Mouse (Mus musculus): Measurements from ENCODE around the gene Pdcd4.
"Not testable (repeated sequence)": the region's sequence is repeated elsewhere in the genome, so short reads cannot be mapped to it uniquely, and the experiment has no call there.

The Pdcd4 gene

DNA sequence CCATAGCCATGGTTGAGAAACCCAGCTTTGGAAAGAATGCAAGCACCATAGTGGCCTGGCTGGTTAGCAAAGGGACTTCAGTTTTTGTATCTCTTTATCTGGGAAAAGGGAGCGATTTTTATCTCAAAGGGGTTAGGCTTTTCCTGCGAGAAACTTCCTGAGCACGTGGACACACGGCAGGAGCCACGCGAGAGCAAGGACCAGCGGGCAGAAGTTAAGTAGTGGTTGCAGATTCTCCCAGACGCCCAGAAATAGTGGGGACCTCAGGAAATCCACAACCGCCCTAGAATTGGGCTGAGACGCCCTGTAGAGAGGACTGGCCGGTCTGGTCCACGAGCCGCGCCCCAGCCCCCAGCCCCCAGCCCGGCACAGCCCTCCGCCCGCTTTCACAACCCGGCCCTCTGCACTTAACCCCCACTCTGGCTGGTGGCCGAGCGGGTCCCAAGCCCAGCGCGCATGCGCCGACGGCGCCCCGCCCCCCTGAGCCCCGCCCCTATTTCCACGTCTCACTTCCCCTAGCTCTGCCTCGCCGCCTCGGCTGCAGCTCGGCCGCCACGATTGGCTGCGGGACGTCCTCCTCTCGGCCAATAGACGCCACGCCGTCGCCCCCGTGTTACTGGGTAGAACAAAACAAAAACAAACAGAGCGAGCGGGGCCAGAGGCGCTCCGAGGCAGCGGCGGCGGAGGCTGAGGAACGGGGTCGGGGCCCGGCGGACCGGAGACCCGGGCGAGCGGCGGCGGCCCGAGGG, 10.9 kb downstream of the Pdcd4 start:
- DNase-seq: peak; percentile 96

- DNase-seq: peak; percentile 47 to 48
Observed at GRCm38 (mm10) chr19:53903507-53904321, 11.7 kb downstream of the Pdcd4 start.

DNA sequence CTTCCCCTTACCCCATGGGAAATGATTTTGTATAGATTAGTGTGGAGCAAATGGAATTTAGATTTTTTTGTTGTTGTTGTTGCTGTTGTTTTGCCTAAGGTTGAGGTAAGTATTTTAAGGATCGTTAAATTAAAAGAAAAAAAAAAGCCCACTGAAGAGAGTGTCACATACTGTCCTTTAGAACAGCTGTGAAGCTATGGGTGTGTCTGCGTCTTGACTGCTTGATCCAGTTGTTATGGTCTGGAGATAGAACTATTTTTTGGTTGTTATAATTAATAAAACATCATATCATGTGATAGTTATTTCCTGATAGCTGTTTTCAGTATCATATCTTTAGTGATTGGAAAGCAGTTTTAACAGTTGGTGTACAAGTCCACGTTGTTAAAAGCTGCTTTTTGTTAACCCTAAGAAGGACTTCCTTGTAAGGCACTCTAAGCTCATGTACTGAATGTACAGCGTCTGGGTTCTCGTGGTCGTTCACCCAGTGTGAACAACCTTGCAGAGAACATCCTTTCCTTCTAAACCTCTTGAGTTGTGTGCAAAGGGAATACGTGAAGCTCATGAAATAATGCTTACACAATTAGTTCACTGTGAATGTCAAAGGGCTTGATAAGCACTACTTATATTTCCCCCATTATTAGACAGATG, 12.9 kb downstream of the Pdcd4 start:
- DNase-seq: no peak

DNA sequence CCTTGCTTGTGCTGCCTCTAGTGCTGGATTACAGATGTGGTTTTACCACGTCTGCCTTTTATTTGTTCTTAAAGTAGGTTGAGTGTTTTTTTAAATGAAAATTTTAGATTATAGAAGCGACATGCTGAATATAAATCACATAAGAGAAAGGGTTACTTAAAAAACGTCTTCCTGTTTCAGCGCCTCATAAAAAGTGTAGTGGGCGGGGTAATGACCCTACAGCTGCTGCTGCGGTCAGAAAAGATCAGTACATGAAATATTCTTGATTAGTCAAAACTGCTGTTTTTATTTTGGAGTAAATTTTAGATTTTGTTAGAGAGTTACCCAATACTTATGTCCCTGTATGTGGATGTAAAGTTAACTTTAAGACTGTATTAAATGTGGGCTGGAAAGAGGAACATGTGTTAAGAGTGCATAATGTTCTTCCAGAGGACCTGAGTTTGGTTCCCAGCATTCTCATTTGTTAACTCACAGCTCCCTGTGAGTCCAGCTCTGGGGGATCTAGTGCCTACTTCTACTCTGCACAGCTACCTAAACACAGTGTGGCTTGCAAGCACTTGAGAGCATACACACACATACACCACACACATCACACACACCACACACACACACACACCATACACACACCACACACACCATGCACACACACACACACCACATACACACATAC, 14.1 kb downstream of the Pdcd4 start:
- DNase-seq: no peak

DNA sequence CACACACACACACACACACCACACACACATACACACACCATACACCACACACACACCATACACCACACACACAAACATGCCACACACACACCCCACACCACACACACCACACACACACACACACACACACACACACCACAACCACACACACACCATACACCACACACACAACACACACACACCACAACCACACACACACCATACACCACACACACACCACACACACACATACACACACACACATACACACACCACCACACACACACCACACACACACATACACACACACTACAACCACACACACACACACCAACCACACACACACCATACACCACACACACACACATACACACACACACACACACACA, 14.7 kb downstream of the Pdcd4 start:
- DNase-seq: not testable (repeated sequence)

GRCm38 (mm10) chr19:53914950-53915349, 22.9 kb downstream of the Pdcd4 start:
- no peak for DNase-seq

DNA sequence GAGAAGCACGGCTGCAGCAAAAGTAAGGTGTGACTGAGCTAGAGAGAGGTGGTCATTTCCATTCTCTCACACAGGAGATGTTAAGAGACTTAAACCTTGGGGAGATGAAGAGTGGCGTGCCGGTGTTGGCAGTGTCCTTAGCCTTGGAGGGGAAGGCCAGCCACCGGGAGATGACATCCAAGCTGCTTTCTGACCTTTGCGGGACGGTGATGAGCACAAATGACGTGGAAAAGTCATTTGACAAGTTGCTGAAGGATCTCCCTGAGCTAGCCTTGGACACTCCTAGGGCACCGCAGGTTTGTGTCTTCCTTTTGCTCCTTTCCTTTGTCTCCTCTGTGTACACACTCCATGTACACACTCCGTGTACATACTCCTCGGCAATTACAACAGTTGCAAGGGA, 27.5 kb downstream of the Pdcd4 start:
- DNase-seq: no peak

- DNase-seq: not testable (repeated sequence)
Observed at GRCm38 (mm10) chr19:53921996-53922395, 30.0 kb downstream of the Pdcd4 start.

DNA sequence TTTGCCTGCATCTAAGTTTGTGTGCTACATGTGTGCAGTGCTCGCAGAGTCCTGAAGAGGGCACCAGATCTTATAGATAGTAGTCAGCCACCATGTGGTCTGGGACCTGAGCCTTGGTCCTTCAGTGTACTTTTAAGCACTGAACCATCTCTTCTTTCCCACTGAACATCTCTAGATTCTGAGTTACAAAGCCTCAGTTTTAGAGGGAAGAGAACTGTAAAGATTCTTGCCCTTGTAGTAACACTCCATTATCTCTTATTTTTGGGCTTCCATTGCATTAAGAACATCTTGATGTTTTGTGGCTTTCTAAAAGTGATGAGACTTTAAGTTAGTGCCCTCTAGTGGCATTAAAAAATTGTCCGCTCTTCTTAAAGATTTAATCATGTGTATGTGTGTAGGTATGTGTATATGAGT, 33.3 kb downstream of the Pdcd4 start:
- no peak for DNase-seq

- DNase-seq: no peak
Observed at GRCm38 (mm10) chr19:53926705-53927104, 34.7 kb downstream of the Pdcd4 start.

DNA sequence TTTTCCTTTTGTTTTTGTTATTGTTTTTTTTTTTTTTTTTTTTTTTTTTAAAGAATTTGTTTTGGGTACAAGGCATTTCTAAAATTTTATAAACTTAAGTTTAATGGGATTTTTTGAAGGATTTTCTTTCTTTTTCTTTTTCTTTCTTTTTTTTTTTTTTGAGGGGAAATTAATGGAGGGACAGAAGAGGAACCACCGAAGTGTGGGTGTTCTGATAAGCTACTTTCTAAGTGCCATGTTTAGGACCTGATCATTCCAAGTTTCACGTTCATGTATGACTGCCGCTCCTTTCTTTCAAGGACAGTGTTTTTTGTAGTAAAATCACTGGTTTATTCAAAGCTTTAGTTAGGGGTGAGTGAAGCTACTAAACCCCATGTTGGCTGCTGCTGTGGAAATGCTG, 37.2 kb downstream of the Pdcd4 start:
- DNase-seq: no peak

GRCm38 (mm10) chr19:53933050-53933449, 41.0 kb downstream of the Pdcd4 start:
- no peak for DNase-seq

- DNase-seq: no peak
Observed at GRCm38 (mm10) chr19:53934046-53934445, 42.0 kb downstream of the Pdcd4 start.

- no peak for DNase-seq
Observed at GRCm38 (mm10) chr19:53939467-53939866, 47.4 kb downstream of the Pdcd4 start.

DNA sequence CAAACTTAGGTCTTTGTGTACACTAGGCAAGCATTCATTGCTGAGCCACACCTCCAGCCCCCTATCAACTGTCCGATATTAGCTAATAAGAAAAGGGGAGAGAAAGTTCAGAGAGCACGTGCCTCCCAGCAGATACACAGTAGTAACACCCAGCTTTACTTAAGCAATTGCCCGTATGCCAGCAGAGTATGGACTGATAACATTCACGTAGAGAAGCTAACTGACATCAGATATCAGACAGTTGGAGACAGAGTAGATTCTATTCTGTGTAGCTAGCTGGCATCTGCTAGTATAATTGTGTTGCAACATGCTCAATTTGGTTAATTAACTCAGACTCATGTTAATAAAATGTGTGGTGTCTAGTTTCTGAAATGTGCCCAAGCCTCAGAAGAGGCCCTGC, 49.1 kb downstream of the Pdcd4 start:
- DNase-seq: no peak

DNA sequence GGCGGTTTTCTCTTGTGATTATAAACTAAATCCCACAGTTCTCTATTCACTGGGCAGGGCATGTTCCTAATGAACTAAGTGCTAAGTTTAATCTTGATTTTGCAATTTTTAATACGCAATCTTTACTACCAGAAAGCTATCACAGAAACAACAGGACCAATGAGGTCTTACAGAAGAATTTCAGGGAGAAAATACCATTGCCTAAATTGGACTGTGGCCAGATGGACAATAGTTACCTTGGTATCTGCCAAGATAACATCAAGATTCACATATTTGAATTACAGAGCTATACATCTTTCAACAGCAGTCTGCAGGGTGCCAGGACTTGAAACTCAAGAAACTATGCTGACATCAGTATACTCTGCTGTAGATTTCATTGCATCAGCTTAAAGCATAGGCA, 50.3 kb downstream of the Pdcd4 start:
- DNase-seq: no peak

DNA sequence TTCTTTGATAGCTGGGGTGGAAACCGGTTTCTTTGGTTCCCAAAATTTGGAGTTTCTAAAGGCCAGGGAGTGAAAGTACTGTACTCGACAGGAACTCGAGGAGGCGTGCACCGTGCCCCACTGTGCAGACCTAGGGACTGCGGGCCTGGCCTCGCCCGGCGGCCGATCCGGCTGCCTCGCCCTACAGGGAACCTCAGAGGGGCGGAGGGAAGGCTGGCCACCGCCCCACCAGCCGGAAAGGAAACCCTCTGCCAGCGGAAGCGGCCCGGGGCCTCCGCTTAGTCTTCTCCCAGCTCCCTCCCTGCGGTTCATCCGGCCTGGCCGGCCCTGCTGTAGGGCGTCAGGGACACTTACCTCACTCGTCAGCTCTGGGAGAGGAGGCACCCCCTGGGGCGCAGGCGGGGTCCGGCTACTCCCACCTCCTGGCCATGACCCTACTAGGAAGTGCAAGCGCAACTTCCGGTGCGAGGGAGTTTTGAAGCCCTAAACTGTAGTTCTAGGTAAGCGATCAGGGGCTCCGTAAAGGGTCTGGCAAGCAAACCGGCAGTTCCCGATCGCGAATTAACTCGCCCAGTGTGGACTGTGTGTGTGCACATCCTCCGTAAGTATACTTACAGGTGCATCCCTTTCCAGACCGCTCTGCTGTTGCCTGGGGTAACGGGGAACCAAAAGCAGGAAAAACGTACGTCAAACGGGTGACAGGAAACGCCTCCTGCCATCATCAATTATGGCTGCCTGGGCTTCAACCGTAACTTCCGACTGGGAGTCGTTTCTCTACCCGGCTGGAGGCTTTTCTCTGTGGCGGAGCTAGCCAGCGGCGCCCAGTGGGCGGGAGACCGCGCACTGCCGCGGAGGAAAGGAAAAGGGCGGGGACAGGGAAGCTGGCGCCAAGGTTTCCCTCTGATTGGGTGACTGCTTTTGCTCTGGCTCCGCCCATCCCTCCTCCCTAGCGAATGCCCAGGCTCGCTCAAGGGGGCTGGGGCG, 52.1 kb downstream of the Pdcd4 start, which contains the start of the genes Shoc2 and Bbip1:
Gene Shoc2 (plus strand): TSS at position 505 of the 984 bp plus-strand sequence.
Gene Bbip1 (minus strand): TSS at position 826 of the 984 bp plus-strand sequence.
- DNase-seq: peak; percentile 99

- no peak for DNase-seq
Observed at GRCm38 (mm10) chr19:53944786-53945169, 52.7 kb downstream of the Pdcd4 start.

GRCm38 (mm10) chr19:53945171-53946042, 53.4 kb downstream of the Pdcd4 start:
- DNase-seq: peak; percentile 43 to 44

DNA sequence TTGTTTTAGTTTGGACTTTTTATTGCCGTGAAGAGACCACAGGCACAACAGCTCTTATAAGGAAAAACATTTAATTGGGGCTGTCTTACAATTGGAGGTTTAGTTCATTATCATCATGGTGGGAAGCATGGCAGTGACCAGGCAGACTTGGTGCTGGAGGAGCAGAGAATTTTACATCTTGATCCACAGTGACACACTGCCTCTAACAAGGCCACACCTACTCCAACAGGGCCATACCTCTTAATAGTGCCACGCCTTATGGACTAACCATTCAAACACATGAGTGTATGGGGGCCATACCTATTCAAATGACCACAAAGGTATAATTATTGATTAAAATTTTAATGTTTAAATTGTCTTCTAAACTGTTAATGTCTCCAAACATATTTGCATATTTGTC, 65.5 kb downstream of the Pdcd4 start:
- no peak for DNase-seq

- DNase-seq: no peak
Observed at GRCm38 (mm10) chr19:53962511-53962910, 70.5 kb downstream of the Pdcd4 start.

Measured in lung, adult 18-20 months (tissue).